Mouse (Mus musculus): ENCODE measurements around the gene Fam24b. TPM values are rescaled to one million over a fixed set of nuclear protein-coding genes. Genes with fewer than 3 reads are reported as not detected.

Gene Fam24b
- polyA plus RNA-seq, 1 experiment from 2014 or later, result not detected

GRCm38 (mm10) chr7:131345856-131346541 is 16.7 kb upstream of the Fam24b start:
- H3K27ac ChIP-seq (ENCODE audit: low read length), result no peak overlapping the region
- no peaks in the 10 kb centered on the region for H3K4me1 ChIP-seq (ENCODE audit: control insufficient read depth, insufficient read depth, low read length)
- 74% methylated on average over 7 of the region's 7 CpGs for WGBS
- no peaks in the 10 kb centered on the region for H3K27me3 ChIP-seq (ENCODE audit: control insufficient read depth, insufficient read depth, low read depth, low read length)
- H3K4me3 ChIP-seq (ENCODE audit: low read depth, low read length), result no peak overlapping the region
- no peak overlapping the region for H3K4me2 ChIP-seq (ENCODE audit: low read length)
- peaks cover 21% of the 10 kb centered on the region for H3K36me3 ChIP-seq (ENCODE audit: control insufficient read depth, insufficient read depth, low read length)
- ATAC-seq, result no peak
- H3K9ac ChIP-seq (ENCODE audit: low read depth, low read length), result no peak overlapping the region
- no peaks in the 10 kb centered on the region for H3K9me3 ChIP-seq (replicated peaks; ENCODE audit: control insufficient read depth, low read length, poor library complexity, severe bottlenecking)

- no peak overlapping the region for H3K27ac ChIP-seq (ENCODE audit: low read length)
- no peak for ATAC-seq
- no peak overlapping the region for H3K9ac ChIP-seq (ENCODE audit: low read depth, low read length)
- 32% methylated on average over 8 of the region's 8 CpGs for WGBS
- no peak overlapping the region for H3K4me2 ChIP-seq (ENCODE audit: low read length)
- H3K9me3 ChIP-seq (replicated peaks; ENCODE audit: control insufficient read depth, low read length, poor library complexity, severe bottlenecking), result no peaks in the 10 kb centered on the region
- H3K4me3 ChIP-seq (ENCODE audit: low read depth, low read length), result no peak overlapping the region
- no peaks in the 10 kb centered on the region for H3K4me1 ChIP-seq (ENCODE audit: control insufficient read depth, insufficient read depth, low read length)
- H3K36me3 ChIP-seq (ENCODE audit: control insufficient read depth, insufficient read depth, low read length), result peaks cover 5% of the 10 kb centered on the region
- H3K27me3 ChIP-seq (ENCODE audit: control insufficient read depth, insufficient read depth, low read depth, low read length), result no peaks in the 10 kb centered on the region
These were observed 8.3 kb upstream of the Fam24b start for GRCm38 (mm10) chr7:131337502-131338068.

- WGBS, result 44% methylated on average over 1 of the region's 1 CpGs
These were observed 4.2 kb upstream of the Fam24b start, which contains the start of gene Fam24a for GRCm38 (mm10) chr7:131333564-131333963. Fam24a (plus strand) TSS chr7:131333864.

GRCm38 (mm10) chr7:131331688-131332087 is 2.4 kb upstream of the Fam24b start:
- WGBS, result 79% methylated on average over 2 of the region's 2 CpGs
- H3K27ac ChIP-seq (ENCODE audit: low read length), result no peak overlapping the region
- no peak overlapping the region for H3K4me3 ChIP-seq (ENCODE audit: low read depth, low read length)
- no peak for ATAC-seq
- no peak overlapping the region for H3K4me2 ChIP-seq (ENCODE audit: low read length)
- no peaks in the 10 kb centered on the region for H3K36me3 ChIP-seq (ENCODE audit: control insufficient read depth, insufficient read depth, low read length)
- no peaks in the 10 kb centered on the region for H3K27me3 ChIP-seq (ENCODE audit: control insufficient read depth, insufficient read depth, low read depth, low read length)
- H3K9me3 ChIP-seq (replicated peaks; ENCODE audit: control insufficient read depth, low read length, poor library complexity, severe bottlenecking), result no peaks in the 10 kb centered on the region
- H3K4me1 ChIP-seq (ENCODE audit: control insufficient read depth, insufficient read depth, low read length), result no peaks in the 10 kb centered on the region
- H3K9ac ChIP-seq (ENCODE audit: low read depth, low read length), result no peak overlapping the region

More at GRCm38 (mm10) chr7:131333564-131333963, 4.2 kb upstream of the Fam24b start, which contains the start of gene Fam24a:
- H3K4me1 ChIP-seq (ENCODE audit: control insufficient read depth, insufficient read depth, low read length), result no peaks in the 10 kb centered on the region
- H3K36me3 ChIP-seq (ENCODE audit: control insufficient read depth, insufficient read depth, low read length), result no peaks in the 10 kb centered on the region
- no peaks in the 10 kb centered on the region for H3K27me3 ChIP-seq (ENCODE audit: control insufficient read depth, insufficient read depth, low read depth, low read length)
- no peak within 1 kb of the TSS for H3K4me2 ChIP-seq (ENCODE audit: low read length)
- H3K9ac ChIP-seq (ENCODE audit: low read depth, low read length), result no peak within 1 kb of the TSS
- H3K4me3 ChIP-seq (ENCODE audit: low read depth, low read length), result no peak within 1 kb of the TSS
- H3K27ac ChIP-seq (ENCODE audit: low read length), result no peak within 1 kb of the TSS
- ATAC-seq, result no peak
- H3K9me3 ChIP-seq (replicated peaks; ENCODE audit: control insufficient read depth, low read length, poor library complexity, severe bottlenecking), result no peaks in the 10 kb centered on the region

GRCm38 (mm10) chr7:131327054-131327453 is 2.3 kb downstream of the Fam24b start:
- no peaks in the 10 kb centered on the region for H3K36me3 ChIP-seq (ENCODE audit: control insufficient read depth, insufficient read depth, low read length)
- H3K27me3 ChIP-seq (ENCODE audit: control insufficient read depth, insufficient read depth, low read depth, low read length), result no peaks in the 10 kb centered on the region
- ATAC-seq, result no peak
- H3K9me3 ChIP-seq (replicated peaks; ENCODE audit: control insufficient read depth, low read length, poor library complexity, severe bottlenecking), result no peaks in the 10 kb centered on the region
- no peak overlapping the region for H3K27ac ChIP-seq (ENCODE audit: low read length)
- 89% methylated on average over 5 of the region's 5 CpGs for WGBS
- no peak overlapping the region for H3K4me3 ChIP-seq (ENCODE audit: low read depth, low read length)
- H3K4me1 ChIP-seq (ENCODE audit: control insufficient read depth, insufficient read depth, low read length), result no peaks in the 10 kb centered on the region
- no peak overlapping the region for H3K4me2 ChIP-seq (ENCODE audit: low read length)
- H3K9ac ChIP-seq (ENCODE audit: low read depth, low read length), result no peak overlapping the region

GRCm38 (mm10) chr7:131322192-131322591 is 7.1 kb downstream of the Fam24b start, which contains the start of gene Cuzd1:
Cuzd1 (minus strand) TSS chr7:131322292.
- Histone ChIP-seq H3K27me3 (ENCODE audit: control insufficient read depth, insufficient read depth, low read depth, low read length) (no peaks in the 10 kb centered on the region), H3K9ac (ENCODE audit: low read depth, low read length) (no peak within 1 kb of the TSS), H3K36me3 (ENCODE audit: control insufficient read depth, insufficient read depth, low read length) (no peaks in the 10 kb centered on the region), H3K4me2 (ENCODE audit: low read length) (no peak within 1 kb of the TSS), H3K27ac (ENCODE audit: low read length) (no peak within 1 kb of the TSS), H3K9me3 (replicated peaks; ENCODE audit: control insufficient read depth, low read length, poor library complexity, severe bottlenecking) (no peaks in the 10 kb centered on the region), H3K4me3 (ENCODE audit: low read depth, low read length) (no peak within 1 kb of the TSS), H3K4me1 (ENCODE audit: control insufficient read depth, insufficient read depth, low read length) (no peaks in the 10 kb centered on the region)
- ATAC-seq, result no peak
- WGBS, result 71% methylated on average over 2 of the region's 2 CpGs

GRCm38 (mm10) chr7:131318340-131318739 is 11.0 kb downstream of the Fam24b start:
- ATAC-seq, result no peak
- 84% methylated on average over 5 of the region's 7 CpGs for WGBS
- H3K27me3 ChIP-seq (ENCODE audit: control insufficient read depth, insufficient read depth, low read depth, low read length), result no peaks in the 10 kb centered on the region
- H3K4me3 ChIP-seq (ENCODE audit: low read depth, low read length), result no peak overlapping the region
- H3K27ac ChIP-seq (ENCODE audit: low read length), result no peak overlapping the region
- no peaks in the 10 kb centered on the region for H3K36me3 ChIP-seq (ENCODE audit: control insufficient read depth, insufficient read depth, low read length)
- no peaks in the 10 kb centered on the region for H3K4me1 ChIP-seq (ENCODE audit: control insufficient read depth, insufficient read depth, low read length)
- no peaks in the 10 kb centered on the region for H3K9me3 ChIP-seq (replicated peaks; ENCODE audit: control insufficient read depth, low read length, poor library complexity, severe bottlenecking)
- H3K4me2 ChIP-seq (ENCODE audit: low read length), result no peak overlapping the region
- no peak overlapping the region for H3K9ac ChIP-seq (ENCODE audit: low read depth, low read length)

- ATAC-seq, result no peak
- Histone ChIP-seq H3K4me1 (ENCODE audit: control insufficient read depth, insufficient read depth, low read length) (no peaks in the 10 kb centered on the region), H3K9me3 (replicated peaks; ENCODE audit: control insufficient read depth, low read length, poor library complexity, severe bottlenecking) (no peaks in the 10 kb centered on the region), H3K27ac (ENCODE audit: low read length) (no peak overlapping the region), H3K4me2 (ENCODE audit: low read length) (no peak overlapping the region), H3K27me3 (ENCODE audit: control insufficient read depth, insufficient read depth, low read depth, low read length) (no peaks in the 10 kb centered on the region), H3K9ac (ENCODE audit: low read depth, low read length) (no peak overlapping the region), H3K36me3 (ENCODE audit: control insufficient read depth, insufficient read depth, low read length) (no peaks in the 10 kb centered on the region), H3K4me3 (ENCODE audit: low read depth, low read length) (no peak overlapping the region)
- WGBS, result 80% methylated on average over 12 of the region's 12 CpGs
These were observed 11.7 kb downstream of the Fam24b start for GRCm38 (mm10) chr7:131317587-131317986.

GRCm38 (mm10) chr7:131314493-131314892 is 14.8 kb downstream of the Fam24b start:
- no peak overlapping the region for H3K4me3 ChIP-seq (ENCODE audit: low read depth, low read length)
- no peaks in the 10 kb centered on the region for H3K36me3 ChIP-seq (ENCODE audit: control insufficient read depth, insufficient read depth, low read length)
- H3K4me1 ChIP-seq (ENCODE audit: control insufficient read depth, insufficient read depth, low read length), result no peaks in the 10 kb centered on the region
- no peak overlapping the region for H3K9ac ChIP-seq (ENCODE audit: low read depth, low read length)
- no peak overlapping the region for H3K27ac ChIP-seq (ENCODE audit: low read length)
- no peak overlapping the region for H3K4me2 ChIP-seq (ENCODE audit: low read length)
- no peaks in the 10 kb centered on the region for H3K27me3 ChIP-seq (ENCODE audit: control insufficient read depth, insufficient read depth, low read depth, low read length)
- 88% methylated on average over 7 of the region's 7 CpGs for WGBS
- no peak for ATAC-seq
- H3K9me3 ChIP-seq (replicated peaks; ENCODE audit: control insufficient read depth, low read length, poor library complexity, severe bottlenecking), result no peaks in the 10 kb centered on the region

All from midbrain, embryonic 16.5 days (tissue).